Mouse (Mus musculus) testis, postnatal 14 days (tissue): Measurements from ENCODE around the gene Hsp90ab1.

ENCODE experiments used
- DNase-seq: peaks from one replicate; pipeline ENCODE4 v3.0.0; 2021; ENCODE audit warnings: low spot score

The Hsp90ab1 gene

DNA sequence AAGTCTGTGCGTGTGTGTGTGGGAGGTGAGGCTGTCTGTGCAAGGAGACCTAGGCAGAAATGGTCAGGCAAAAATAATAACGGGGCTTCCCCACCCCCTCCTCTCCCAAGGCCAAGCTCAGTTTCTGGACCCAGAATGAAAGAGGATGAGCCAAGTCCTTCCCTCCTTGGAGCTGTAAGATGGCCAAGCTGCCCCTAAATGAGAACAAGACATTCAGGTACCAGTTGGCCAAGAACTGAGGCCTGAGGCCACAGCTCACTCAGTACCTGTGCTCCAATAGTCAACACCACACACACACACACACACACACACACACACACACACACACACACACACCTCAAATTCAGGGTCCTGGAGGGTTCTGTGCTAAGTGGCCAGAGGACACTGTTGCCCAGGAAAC is 30.4 kb downstream of the Hsp90ab1 start:
- no peak for DNase-seq

DNA sequence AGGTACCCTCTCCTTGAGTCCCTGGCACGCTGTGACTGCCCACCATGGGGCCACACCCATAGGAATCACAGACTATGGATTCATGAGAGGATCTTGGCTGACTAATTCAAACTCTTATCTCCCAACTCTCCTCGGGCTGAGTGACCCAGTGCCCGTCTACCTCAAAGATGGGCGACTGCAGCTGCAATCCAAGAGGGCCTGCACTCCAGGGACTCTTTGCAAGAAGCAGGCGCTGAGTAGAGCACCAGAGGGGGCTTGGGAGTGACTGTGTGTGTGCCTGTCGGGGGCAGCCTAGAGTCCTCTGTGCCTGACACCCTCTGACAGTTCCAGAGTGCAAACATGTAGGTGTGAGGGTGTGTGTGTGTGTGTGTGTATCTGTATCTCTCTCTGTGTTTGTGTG is 30.9 kb downstream of the Hsp90ab1 start:
- no peak for DNase-seq

DNA sequence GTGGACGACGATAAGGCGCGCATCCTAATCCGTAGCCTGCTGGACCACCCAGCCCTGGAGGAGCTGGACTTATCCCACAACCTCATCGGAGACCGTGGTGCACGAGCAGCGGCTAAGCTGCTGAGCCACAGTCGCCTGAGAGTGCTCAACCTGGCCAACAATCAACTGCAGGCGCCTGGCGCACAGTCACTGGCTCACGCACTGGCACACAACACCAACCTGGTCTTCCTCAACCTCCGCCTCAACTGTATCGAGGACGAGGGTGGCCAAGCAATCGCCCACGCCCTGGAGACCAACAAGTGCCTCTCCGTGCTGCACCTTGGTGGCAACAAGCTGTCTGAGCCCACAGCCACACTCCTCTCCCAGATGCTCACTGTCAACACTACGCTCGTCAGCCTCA is 33.4 kb downstream of the Hsp90ab1 start:
- no peak for DNase-seq

DNA sequence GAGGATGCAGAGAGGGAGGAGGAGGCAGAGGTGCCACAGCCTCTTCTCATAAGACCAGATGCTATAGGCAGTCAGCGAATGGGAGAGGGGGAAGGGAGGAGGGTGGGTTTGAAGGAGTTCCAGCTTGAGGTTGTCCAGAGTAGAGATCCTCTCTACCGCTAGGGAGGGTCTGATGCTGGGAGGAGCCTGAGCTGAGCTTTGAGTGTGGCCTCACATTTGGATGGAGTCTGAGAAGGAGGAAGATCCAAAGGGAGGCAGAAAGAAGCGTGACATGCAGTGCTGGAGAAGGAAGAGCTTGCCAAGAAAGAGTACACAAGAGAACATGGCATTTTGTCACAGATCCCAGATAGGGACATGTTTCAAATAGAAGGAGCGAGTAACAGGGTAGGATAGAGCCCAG is 34.7 kb downstream of the Hsp90ab1 start:
- no peak for DNase-seq

DNA sequence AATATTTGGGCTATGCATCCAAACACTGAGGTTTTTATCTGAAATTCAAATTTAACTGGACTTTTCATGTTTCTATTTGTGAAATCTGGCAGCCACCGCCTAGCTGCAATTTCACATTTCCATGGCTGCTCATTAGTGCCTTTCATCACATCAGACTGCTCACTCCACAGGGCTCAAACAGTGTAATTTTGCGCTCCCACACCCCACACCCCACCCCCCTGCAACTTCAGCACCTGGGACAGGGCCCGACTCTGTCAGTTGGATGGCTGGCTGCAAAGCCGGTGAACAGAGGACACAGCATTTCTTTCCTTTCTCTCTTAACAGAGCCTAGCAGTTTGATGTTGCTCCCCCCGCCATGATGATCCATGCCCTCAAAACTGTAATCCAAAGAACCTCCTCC is 36.8 kb downstream of the Hsp90ab1 start:
- no peak for DNase-seq

DNA sequence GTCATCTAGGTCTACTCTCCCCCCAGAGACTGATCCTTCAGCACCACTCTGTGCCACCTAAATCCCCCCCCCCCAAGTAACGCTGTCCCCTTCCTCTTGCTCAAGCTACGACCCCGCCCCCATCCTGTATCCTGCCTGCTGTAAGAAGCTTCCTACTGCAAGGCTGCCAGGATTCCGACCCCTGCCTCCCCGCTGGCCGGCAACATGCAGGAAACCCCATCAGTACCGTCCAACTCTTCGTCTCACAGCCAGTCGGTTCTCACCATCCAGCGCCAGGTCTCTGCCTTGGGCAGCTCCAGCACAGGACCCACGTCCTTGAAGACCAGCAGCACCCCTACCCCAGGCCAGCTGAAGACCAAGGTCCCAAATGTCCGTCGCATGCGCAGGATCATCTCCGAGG is 40.2 kb downstream of the Hsp90ab1 start:
- DNase-seq, result no peak

DNA sequence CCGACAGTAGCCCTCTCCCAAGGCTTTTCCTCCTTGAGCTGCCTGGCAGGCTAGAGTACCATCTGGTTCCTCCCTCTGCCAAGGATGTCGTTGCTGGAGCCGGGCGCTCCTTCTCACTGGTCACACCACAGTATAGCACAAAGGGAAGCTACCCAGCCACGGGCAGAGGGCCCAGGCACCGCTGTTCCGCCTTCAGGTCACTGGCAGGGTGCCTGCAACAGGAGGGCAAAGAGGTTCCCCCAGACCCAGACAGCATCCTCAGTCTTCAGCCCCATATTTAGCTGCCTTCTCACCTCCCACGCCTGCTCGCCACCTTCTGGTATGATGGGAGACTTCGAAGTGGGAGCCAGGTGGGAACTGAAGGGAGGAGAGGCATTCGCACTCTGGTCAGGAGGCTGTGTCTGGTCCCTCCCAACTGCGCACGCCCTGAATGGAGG is 42.7 kb downstream of the Hsp90ab1 start:
- no peak for DNase-seq

DNA sequence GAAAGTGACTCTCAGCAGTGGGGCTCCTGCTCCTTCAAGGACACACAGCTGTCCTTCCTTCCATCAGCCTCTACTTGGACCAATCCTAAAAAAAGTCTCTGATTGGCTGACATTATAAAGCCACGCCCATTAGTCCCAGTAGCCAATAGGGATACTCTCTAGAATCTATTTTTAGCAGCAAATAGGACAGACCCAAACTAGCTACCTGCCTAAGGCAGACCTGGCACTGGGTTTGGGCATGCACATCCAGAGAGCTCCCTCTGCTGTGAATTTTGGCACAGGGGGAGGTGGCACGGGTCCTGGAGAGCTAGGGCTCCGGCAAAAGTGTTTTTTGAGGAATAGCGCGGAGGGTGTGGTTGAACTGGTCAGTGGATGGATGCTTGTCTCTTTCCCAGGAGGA is 46.5 kb downstream of the Hsp90ab1 start:
- no peak for DNase-seq

DNA sequence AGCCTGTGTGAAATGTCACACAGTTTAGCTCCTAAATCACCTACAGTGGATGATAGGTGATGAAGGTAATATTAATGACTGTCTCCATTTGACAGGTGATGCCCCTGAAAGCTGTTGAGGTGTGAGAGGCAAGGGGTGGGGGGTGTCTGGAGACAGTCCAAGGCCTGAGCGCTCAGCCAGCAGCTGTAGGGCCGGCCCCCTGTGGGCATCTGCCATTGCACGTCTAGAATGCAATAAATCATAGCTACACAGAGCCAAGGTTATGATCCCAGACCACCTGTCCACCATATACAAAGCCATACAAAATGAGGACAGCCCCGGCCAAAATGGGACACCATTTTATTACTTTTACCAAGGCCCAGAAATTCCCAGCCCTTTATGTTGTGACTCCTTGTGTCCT is 48.1 kb downstream of the Hsp90ab1 start:
- DNase-seq, result no peak

DNA sequence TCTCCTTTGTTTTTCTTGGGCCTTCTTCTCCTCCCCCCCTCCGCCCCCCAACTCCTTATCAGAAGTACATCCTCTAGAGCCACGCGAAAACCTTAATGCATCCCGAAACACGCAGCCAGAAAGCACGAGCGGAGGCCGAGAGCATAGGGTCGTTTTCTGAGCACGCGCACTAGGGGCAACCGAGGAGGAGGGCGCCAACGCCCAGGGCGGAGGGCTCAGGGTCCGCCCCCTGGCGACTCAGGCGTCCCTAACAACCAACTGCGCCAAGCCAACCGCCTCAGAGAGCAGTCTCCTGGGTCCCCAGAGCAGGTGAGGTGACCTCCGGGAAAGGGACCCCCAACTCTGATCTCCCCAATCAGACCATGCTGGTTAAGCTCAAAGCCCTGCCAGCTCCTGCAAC is 49.8 kb downstream of the Hsp90ab1 start, which contains the start of gene Tcte1:
Gene Tcte1, plus strand, starts transcription at position 172 of the 400 bp plus-strand sequence.
- no peak for DNase-seq

DNA sequence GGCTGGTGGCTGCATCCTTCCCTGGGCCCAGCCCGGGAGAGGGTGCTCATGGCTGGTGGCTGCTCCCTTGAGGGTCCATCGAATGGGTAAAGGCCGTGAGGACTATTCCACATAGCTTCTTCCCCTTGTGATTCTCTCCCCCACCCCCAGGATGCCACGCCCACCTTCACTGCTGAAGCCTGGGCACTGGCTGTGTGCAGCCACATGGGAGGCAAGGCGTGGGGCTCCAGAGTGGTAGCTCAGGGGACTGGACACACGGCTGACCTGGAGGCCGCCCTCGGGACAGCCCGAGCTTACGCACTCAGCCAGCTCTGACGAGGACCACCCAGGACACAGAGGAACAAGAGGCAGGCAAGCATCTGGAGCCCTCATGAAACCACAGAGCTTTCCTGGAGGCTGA is 52.9 kb downstream of the Hsp90ab1 start:
- no peak for DNase-seq

DNA sequence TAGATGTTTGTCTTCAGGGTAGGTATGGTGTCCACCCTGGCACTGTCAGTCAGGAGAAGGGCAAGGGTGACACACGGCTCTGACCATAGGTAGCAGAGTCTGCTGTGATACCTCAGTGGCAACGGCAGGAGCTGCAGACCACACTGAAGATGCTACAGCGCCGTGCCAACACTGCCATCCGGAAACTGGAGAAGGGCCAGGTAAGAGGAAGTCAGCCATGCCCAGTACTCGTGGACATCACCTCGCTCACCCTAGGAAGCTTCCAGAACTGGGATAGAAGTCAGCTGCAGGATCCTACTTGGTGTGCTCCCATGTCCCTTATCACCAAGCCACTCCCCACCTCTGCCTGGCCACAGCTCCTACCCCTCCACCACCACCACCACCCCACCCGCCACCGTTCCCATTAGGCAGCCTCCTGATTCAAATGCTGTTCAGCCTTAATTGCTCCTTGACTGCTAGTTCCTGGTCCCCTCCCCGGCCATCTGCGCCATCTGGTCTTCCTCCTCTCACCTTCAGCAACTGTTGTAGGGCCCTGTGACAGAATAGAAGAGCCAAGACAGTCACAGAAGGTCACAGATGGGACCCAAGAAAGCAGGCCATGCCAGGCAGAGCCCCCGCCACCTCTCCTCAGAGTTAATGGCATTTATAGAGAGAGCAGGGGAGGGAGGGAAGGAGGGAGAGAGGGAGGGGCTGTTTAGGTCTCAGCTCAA is 54.1 kb downstream of the Hsp90ab1 start:
- DNase-seq, result no peak
